Mouse (Mus musculus): ENCODE data around the gene Slc40a1. TPM values are rescaled to one million over a fixed set of nuclear protein-coding genes. Genes with fewer than 3 reads are reported as not detected.
A peak's percentile ranks its signal among the peaks of the same experiment; 100 is the strongest.

Gene Slc40a1
- polyA plus RNA-seq, 1 experiment from 2014 or later: 34.0 TPM

- no peaks in the 10 kb centered on the region for H3K36me3 ChIP-seq
- no peaks in the 10 kb centered on the region for H3K9me3 ChIP-seq
- H3K4me3 ChIP-seq: no peak overlapping the region
- H3K27ac ChIP-seq (replicated peaks): no peak overlapping the region
- WGBS: 86% methylated on average over 4 of the region's 4 CpGs
- no peak overlapping the region for H3K9ac ChIP-seq
- H3K4me2 ChIP-seq: no peak overlapping the region
- H3K4me1 ChIP-seq (replicated peaks): no peaks in the 10 kb centered on the region
- ATAC-seq (ENCODE audit: low FRiP score, low read depth): no peak
- no peaks in the 10 kb centered on the region for H3K27me3 ChIP-seq
These were observed 9.1 kb downstream of the Slc40a1 start for GRCm38 (mm10) chr1:45917136-45917803.

DNA sequence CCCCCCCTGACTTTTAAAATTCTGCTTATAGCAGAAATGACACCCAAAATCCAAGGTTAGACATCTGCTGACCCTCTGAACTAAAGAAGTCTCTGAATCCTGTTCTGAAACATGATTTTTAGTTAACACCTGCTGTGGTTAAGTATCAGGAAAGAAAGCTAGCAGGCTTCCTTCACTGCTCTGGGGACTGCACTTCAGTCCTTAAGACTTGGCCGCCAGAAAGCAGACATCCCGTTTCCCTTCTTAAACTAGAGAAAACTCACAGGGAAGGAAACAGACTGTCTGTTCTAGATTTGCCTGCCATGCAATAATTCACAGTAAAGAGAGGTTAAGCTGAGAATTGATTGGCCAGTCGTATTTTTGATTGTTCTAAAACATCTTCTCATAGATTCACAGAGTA, 10.1 kb downstream of the Slc40a1 start:
- WGBS: 81% methylated on average over 3 of the region's 3 CpGs
- H3K4me1 ChIP-seq (replicated peaks): no peaks in the 10 kb centered on the region
- ATAC-seq (ENCODE audit: low FRiP score, low read depth): no peak
- no peak overlapping the region for H3K27ac ChIP-seq (replicated peaks)
- H3K36me3 ChIP-seq: no peaks in the 10 kb centered on the region
- H3K27me3 ChIP-seq: no peaks in the 10 kb centered on the region
- no peaks in the 10 kb centered on the region for H3K9me3 ChIP-seq
- no peak overlapping the region for H3K4me3 ChIP-seq
- H3K9ac ChIP-seq: no peak overlapping the region
- H3K4me2 ChIP-seq: no peak overlapping the region

GRCm38 (mm10) chr1:45914236-45914635, 12.1 kb downstream of the Slc40a1 start:
- no peak overlapping the region for H3K27ac ChIP-seq (replicated peaks)
- ATAC-seq (ENCODE audit: low FRiP score, low read depth): no peak

DNA sequence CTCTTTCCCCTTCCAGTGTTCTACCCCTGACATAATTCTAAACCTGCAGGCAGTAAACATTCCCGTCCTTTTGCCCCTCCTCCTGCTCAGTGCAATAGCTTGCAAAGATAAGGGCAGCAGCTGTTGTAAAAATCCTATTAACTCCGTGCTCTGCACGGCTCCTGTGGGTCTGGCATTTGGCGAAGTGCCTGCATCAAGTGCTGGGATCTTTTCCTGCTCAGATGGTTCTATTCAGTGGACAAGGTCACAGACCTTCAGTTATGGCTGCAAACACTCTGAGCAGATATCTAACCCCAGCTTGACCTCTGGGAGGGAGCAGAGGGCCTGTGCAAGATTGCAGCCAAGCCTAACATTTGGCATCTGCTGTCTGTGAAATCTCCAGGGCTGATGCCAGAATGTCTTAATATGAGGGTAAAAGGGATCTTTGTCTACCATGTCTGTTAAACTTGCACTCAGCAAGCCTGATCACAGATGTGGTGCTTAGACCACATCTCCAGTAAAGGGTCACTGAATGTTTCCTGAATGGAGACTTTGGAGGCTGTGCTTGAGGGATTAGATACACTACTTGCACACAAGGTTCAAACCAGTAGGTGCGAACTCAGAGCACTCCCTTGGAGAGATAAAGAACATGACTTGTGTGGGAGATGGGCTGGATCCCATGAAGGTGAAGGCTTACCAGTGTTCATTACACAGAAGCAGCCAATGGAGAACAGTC, 21.1 kb downstream of the Slc40a1 start:
- H3K27me3 ChIP-seq: no peaks in the 10 kb centered on the region
- H3K4me1 ChIP-seq (replicated peaks): peaks cover 4% of the 10 kb centered on the region; the same call in 1 of the 2 replicates
- H3K9me3 ChIP-seq: no peaks in the 10 kb centered on the region
- ATAC-seq (ENCODE audit: low FRiP score, low read depth): peak; percentile 91
- H3K4me3 ChIP-seq: no peak overlapping the region
- 20% methylated on average over 5 of the region's 5 CpGs for WGBS
- H3K9ac ChIP-seq: no peak overlapping the region
- H3K36me3 ChIP-seq: no peaks in the 10 kb centered on the region
- H3K4me2 ChIP-seq: no peak overlapping the region
- no peak overlapping the region for H3K27ac ChIP-seq (replicated peaks)

More at GRCm38 (mm10) chr1:45914236-45914635, 12.1 kb downstream of the Slc40a1 start:
- Histone ChIP-seq H3K9ac (no peak overlapping the region), H3K4me3 (no peak overlapping the region), H3K9me3 (no peaks in the 10 kb centered on the region), H3K27me3 (no peaks in the 10 kb centered on the region), H3K4me2 (no peak overlapping the region), H3K4me1 (replicated peaks) (no peaks in the 10 kb centered on the region), H3K36me3 (no peaks in the 10 kb centered on the region)
- 91% methylated on average over 4 of the region's 4 CpGs for WGBS

GRCm38 (mm10) chr1:45904161-45904560, 22.2 kb downstream of the Slc40a1 start:
- WGBS: 83% methylated on average over 3 of the region's 3 CpGs
- no peak for ATAC-seq (ENCODE audit: low FRiP score, low read depth)
- Histone ChIP-seq H3K9ac (no peak overlapping the region), H3K4me1 (replicated peaks) (peaks cover 4% of the 10 kb centered on the region; the same call in 1 of the 2 replicates), H3K27me3 (no peaks in the 10 kb centered on the region), H3K4me2 (no peak overlapping the region), H3K4me3 (no peak overlapping the region), H3K27ac (replicated peaks) (no peak overlapping the region), H3K36me3 (no peaks in the 10 kb centered on the region), H3K9me3 (no peaks in the 10 kb centered on the region)

DNA sequence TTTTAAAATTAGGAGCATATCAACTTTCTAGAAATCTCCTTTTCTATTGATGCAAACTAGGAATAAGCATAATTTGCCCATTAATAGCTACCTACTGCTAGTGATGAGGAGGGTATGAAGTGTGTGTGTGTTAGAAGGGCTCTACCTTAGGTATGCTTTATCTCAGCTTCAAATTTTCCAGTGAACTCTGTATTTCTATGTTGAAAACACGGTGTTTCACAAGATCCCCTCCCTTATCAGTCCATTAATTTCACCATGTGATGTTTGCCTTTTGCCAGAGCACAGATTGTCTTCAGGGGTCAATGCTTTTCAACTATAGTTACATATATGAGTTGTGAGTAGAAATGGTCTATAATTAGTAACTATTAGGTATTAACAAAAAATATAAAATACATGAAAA, 28.3 kb downstream of the Slc40a1 start:
- H3K4me3 ChIP-seq: no peak overlapping the region
- 48% methylated on average over 1 of the region's 1 CpGs for WGBS
- no peak for ATAC-seq (ENCODE audit: low FRiP score, low read depth)
- no peaks in the 10 kb centered on the region for H3K4me1 ChIP-seq (replicated peaks)
- no peaks in the 10 kb centered on the region for H3K27me3 ChIP-seq
- H3K36me3 ChIP-seq: no peaks in the 10 kb centered on the region
- H3K9ac ChIP-seq: no peak overlapping the region
- no peak overlapping the region for H3K27ac ChIP-seq (replicated peaks)
- H3K9me3 ChIP-seq: no peaks in the 10 kb centered on the region
- no peak overlapping the region for H3K4me2 ChIP-seq

DNA sequence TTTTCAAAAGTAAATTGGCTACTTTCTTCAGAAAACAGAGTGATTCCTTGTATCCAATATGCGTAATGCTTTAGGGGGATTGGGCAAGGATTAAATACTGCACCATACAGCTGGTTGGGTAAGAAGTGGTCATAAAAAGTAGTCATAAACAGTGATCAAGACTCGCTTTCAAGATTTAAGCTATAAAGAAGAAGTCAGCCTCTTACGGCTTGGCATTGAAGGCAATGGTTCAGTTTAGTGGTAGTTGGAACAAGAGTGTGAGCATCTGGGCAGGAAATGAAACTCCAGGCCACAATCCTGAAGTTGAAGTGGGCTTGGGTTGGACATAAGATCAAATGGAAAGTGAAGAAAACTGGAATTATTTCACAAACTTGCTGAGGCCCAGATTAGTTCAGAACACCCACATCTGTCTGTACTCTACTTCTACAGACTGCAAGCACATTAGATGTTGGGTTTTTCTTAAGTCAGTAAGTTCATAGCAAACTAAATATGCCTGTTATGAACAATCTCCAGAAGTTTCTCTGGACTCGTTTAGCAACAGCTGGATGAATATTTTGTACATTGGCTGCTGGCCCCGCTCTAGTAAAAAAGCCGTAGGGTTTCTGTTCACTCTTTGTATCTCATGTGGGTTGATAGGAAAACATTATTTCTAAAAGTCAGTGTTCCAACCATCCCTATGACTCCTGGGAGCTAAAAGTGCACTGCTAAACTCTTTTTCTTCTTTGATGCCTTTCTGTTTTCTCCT, 32.0 kb downstream of the Slc40a1 start:
- Histone ChIP-seq H3K36me3 (no peaks in the 10 kb centered on the region), H3K4me3 (no peak overlapping the region), H3K9me3 (no peaks in the 10 kb centered on the region), H3K4me1 (replicated peaks) (no peaks in the 10 kb centered on the region), H3K9ac (no peak overlapping the region), H3K4me2 (no peak overlapping the region), H3K27ac (replicated peaks) (no peak overlapping the region), H3K27me3 (no peaks in the 10 kb centered on the region)
- 95% methylated on average over 6 of the region's 6 CpGs for WGBS
- no peak for ATAC-seq (ENCODE audit: low FRiP score, low read depth)

DNA sequence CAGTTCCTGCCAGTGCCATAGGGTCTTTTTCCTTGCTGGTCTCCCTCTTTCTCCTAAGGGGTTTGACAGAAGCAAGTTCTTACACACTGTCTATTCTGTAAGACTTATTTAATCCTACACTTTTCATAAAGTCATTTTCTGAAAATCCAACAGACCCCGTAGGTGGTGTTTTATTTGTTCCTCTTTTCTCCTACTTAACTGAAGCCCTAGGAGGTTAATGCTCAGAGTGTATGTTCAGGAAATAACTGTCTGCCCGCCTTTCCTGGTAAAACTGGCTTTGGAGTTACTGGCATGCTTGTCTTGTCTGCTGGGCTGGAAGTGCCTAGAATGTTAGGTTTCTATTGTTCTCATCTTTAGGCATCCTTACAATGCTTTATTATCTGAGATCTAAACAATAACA, 34.3 kb downstream of the Slc40a1 start:
- no peaks in the 10 kb centered on the region for H3K9me3 ChIP-seq
- 72% methylated on average over 2 of the region's 2 CpGs for WGBS
- H3K4me3 ChIP-seq: no peak overlapping the region
- no peaks in the 10 kb centered on the region for H3K27me3 ChIP-seq
- H3K4me2 ChIP-seq: no peak overlapping the region
- no peaks in the 10 kb centered on the region for H3K4me1 ChIP-seq (replicated peaks)
- H3K9ac ChIP-seq: no peak overlapping the region
- no peak for ATAC-seq (ENCODE audit: low FRiP score, low read depth)
- H3K27ac ChIP-seq (replicated peaks): no peak overlapping the region
- H3K36me3 ChIP-seq: no peaks in the 10 kb centered on the region

GRCm38 (mm10) chr1:45890173-45890572, 36.1 kb downstream of the Slc40a1 start, which contains the start of gene Gm5269:
TSS of gene Gm5269 (minus strand) at chr1:45890273.
- H3K9ac ChIP-seq: no peak within 1 kb of the TSS
- no peak within 1 kb of the TSS for H3K4me2 ChIP-seq
- H3K4me3 ChIP-seq: no peak within 1 kb of the TSS
- no peak within 1 kb of the TSS for H3K27ac ChIP-seq (replicated peaks)
- no peaks in the 10 kb centered on the region for H3K27me3 ChIP-seq
- H3K36me3 ChIP-seq: no peaks in the 10 kb centered on the region
- ATAC-seq (ENCODE audit: low FRiP score, low read depth): no peak
- no peaks in the 10 kb centered on the region for H3K9me3 ChIP-seq
- no peaks in the 10 kb centered on the region for H3K4me1 ChIP-seq (replicated peaks)

- H3K27me3 ChIP-seq: no peaks in the 10 kb centered on the region
- 88% methylated on average over 9 of the region's 9 CpGs for WGBS
- H3K9ac ChIP-seq: no peak overlapping the region
- H3K36me3 ChIP-seq: no peaks in the 10 kb centered on the region
- H3K4me1 ChIP-seq (replicated peaks): no peaks in the 10 kb centered on the region
- no peak overlapping the region for H3K27ac ChIP-seq (replicated peaks)
- H3K4me3 ChIP-seq: no peak overlapping the region
- no peak for ATAC-seq (ENCODE audit: low FRiP score, low read depth)
- H3K4me2 ChIP-seq: no peak overlapping the region
- H3K9me3 ChIP-seq: no peaks in the 10 kb centered on the region
These were observed 39.5 kb downstream of the Slc40a1 start for GRCm38 (mm10) chr1:45886800-45887199.

DNA sequence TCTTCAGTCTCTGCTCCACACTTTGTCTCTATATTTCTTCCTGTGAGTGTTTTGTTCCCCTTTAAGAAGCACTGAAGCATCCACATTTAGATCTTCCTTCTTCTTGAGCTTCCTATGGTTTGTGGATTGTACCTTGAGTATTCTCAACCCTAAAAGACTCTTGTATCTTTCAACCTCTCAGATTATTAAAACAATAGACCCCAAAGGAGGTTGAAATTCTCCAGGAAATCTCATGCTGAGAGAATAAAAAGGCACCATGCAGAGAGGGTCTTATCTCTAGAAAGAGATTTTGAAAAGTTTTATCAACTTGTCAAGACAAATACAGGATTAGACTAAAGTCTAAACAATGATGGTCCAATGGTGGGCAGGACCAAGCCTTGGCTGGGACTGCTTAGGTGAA, 42.9 kb downstream of the Slc40a1 start:
- no peaks in the 10 kb centered on the region for H3K27me3 ChIP-seq
- no peak overlapping the region for H3K9ac ChIP-seq
- ATAC-seq (ENCODE audit: low FRiP score, low read depth): no peak
- no peaks in the 10 kb centered on the region for H3K9me3 ChIP-seq
- H3K4me2 ChIP-seq: no peak overlapping the region
- no peaks in the 10 kb centered on the region for H3K36me3 ChIP-seq
- no peaks in the 10 kb centered on the region for H3K4me1 ChIP-seq (replicated peaks)
- no peak overlapping the region for H3K4me3 ChIP-seq
- H3K27ac ChIP-seq (replicated peaks): no peak overlapping the region

DNA sequence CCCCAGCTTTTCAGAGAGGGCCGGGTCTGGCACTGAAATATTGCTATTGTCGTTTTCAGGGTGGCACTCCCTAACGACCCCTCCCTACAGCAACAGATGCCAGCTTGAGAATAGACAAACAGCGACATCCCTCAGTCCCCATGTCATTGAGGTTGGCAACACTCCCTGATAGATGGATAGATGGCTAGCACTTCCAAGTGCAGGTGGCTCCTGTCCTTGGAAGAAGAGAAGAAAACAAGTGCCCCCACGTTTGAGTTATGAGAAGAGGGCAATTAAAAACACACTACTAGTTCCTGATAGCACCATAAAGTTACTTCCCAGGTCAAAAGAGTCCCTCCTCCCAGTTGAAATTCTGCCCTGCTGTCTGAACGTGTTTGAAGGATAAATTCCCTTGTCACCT, 44.2 kb downstream of the Slc40a1 start:
- H3K27me3 ChIP-seq: no peaks in the 10 kb centered on the region
- H3K36me3 ChIP-seq: no peaks in the 10 kb centered on the region
- no peaks in the 10 kb centered on the region for H3K4me1 ChIP-seq (replicated peaks)
- no peak overlapping the region for H3K4me2 ChIP-seq
- no peak overlapping the region for H3K9ac ChIP-seq
- H3K9me3 ChIP-seq: no peaks in the 10 kb centered on the region
- WGBS: 45% methylated on average over 6 of the region's 6 CpGs
- no peak overlapping the region for H3K4me3 ChIP-seq
- H3K27ac ChIP-seq (replicated peaks): no peak overlapping the region
- ATAC-seq (ENCODE audit: low FRiP score, low read depth): no peak
